Mouse (Mus musculus) lung, postnatal 4 days (tissue): ENCODE data around the gene Gm12216.
A peak's percentile ranks its signal among the peaks of the same experiment; 100 is the strongest.

Source experiments
- DNase-seq, 2 experiments: peaks; one replicate each; pipeline ENCODE4 v3.0.0; 2021

Gm12216 gene

GRCm38 (mm10) chr11:53794015-53794414 is 65.0 kb downstream of the Gm12216 start:
- DNase-seq, result peak in 1 of 2 experiments; percentile 57

GRCm38 (mm10) chr11:53792986-53793385 is 66.1 kb downstream of the Gm12216 start:
- no peak for DNase-seq

GRCm38 (mm10) chr11:53789277-53789676 is 69.8 kb downstream of the Gm12216 start:
- DNase-seq, result no peak

- DNase-seq, result peak; percentile 60 to 81
These were observed 70.9 kb downstream of the Gm12216 start for GRCm38 (mm10) chr11:53788196-53788595.

- DNase-seq, result peak; percentile 46 to 61
These were observed 72.7 kb downstream of the Gm12216 start for GRCm38 (mm10) chr11:53786058-53787031.

- DNase-seq, result no peak
These were observed 73.6 kb downstream of the Gm12216 start for GRCm38 (mm10) chr11:53785311-53785936.

GRCm38 (mm10) chr11:53783288-53783687 is 75.8 kb downstream of the Gm12216 start:
- no peak for DNase-seq

GRCm38 (mm10) chr11:53781964-53782363 is 77.1 kb downstream of the Gm12216 start:
- peak in 1 of 2 experiments; percentile 65 for DNase-seq

- DNase-seq, result no peak
These were observed 77.8 kb downstream of the Gm12216 start for GRCm38 (mm10) chr11:53781201-53781775.

GRCm38 (mm10) chr11:53780262-53780661 is 78.8 kb downstream of the Gm12216 start:
- no peak for DNase-seq

GRCm38 (mm10) chr11:53779808-53780207 is 79.2 kb downstream of the Gm12216 start:
- DNase-seq, result no peak

- no peak for DNase-seq
These were observed 80.6 kb downstream of the Gm12216 start for GRCm38 (mm10) chr11:53778455-53778854.

- no peak for DNase-seq
These were observed 81.3 kb downstream of the Gm12216 start for GRCm38 (mm10) chr11:53777736-53778135.

- DNase-seq, result no peak
These were observed 84.3 kb downstream of the Gm12216 start for GRCm38 (mm10) chr11:53774659-53775255.

GRCm38 (mm10) chr11:53773641-53774360 is 85.3 kb downstream of the Gm12216 start:
- DNase-seq, result no peak

GRCm38 (mm10) chr11:53773087-53773486 is 86.0 kb downstream of the Gm12216 start, which contains the start of gene Gm17334:
Gene Gm17334, minus strand, starts transcription at chr11:53773187.
- no peak for DNase-seq

GRCm38 (mm10) chr11:53772536-53772935 is 86.5 kb downstream of the Gm12216 start:
- DNase-seq, result no peak

GRCm38 (mm10) chr11:53771001-53771744 is 87.9 kb downstream of the Gm12216 start:
- DNase-seq, result no peak

GRCm38 (mm10) chr11:53770125-53770791 is 88.8 kb downstream of the Gm12216 start:
- DNase-seq, result peak; percentile 88 to 94

- DNase-seq, result peak; percentile 98
These were observed 89.3 kb downstream of the Gm12216 start, which contains the start of gene Irf1 for GRCm38 (mm10) chr11:53769760-53770124. Gene Irf1, plus strand, starts transcription at chr11:53770014.

GRCm38 (mm10) chr11:53769185-53769576 is 89.9 kb downstream of the Gm12216 start:
- no peak for DNase-seq
